Mouse (Mus musculus) brain, embryonic 14.5 days (tissue): ENCODE data around the gene Ddx31.

Experiments used
- CTCF ChIP-seq: fragments of 200-500 bp; IDR thresholded peaks from 2 replicates; pipeline ENCODE4 v1.5.1; 2012; ENCODE audit warnings: inconsistent platforms, mild to moderate bottlenecking, moderate library complexity, borderline replicate concordance; ENCODE audit not compliant: insufficient read depth, insufficient read length; ENCODE audit errors: extremely low read depth
- POLR2A ChIP-seq: fragments of 200-500 bp; IDR thresholded peaks from 2 replicates; pipeline ENCODE4 v1.6.1; 2012; ENCODE audit warnings: mild to moderate bottlenecking, inconsistent platforms, borderline replicate concordance; ENCODE audit not compliant: poor library complexity, insufficient read depth, insufficient read length, severe bottlenecking; ENCODE audit errors: extremely low read depth

DNA sequence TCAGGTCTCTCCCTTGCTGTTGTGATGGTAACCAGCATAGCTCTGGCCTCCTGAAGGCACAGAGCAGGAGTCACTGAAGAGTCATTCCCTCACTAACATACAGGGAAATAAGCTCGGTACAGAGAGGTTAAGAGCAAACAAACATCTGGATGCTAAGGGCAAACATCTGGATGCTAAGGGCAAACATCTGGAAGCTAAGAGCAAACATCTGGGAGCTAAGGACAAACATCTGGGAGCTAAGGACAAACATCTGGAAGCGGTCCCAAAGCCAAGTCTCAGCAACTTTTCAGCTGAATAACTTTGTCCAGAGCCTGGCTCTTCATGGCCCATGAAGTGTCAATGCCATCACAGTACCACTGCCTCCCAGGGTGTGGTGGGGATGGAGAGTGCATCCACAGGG, 40.6 kb upstream of the Ddx31 start:
- TF ChIP-seq POLR2A (no peak), CTCF (no peak)
